Mouse (Mus musculus) fat pad, adult 2 months (tissue): ENCODE measurements around the gene Adm2.

Source experiments
- DNase-seq: peaks from one replicate; pipeline ENCODE4 v3.0.0-alpha.2; 2011; ENCODE audit warnings: low read depth, low spot score; ENCODE audit errors: extremely low read depth

Gene Adm2

GRCm38 (mm10) chr15:89355241-89356187, 33.0 kb downstream of the Adm2 start, which contains the start of the genes Lmf2 and Ncaph2:
TSS of gene Lmf2 (minus strand) at chr15:89355659.
TSS of gene Ncaph2 (plus strand) at chr15:89355719.
- no peak for DNase-seq

DNA sequence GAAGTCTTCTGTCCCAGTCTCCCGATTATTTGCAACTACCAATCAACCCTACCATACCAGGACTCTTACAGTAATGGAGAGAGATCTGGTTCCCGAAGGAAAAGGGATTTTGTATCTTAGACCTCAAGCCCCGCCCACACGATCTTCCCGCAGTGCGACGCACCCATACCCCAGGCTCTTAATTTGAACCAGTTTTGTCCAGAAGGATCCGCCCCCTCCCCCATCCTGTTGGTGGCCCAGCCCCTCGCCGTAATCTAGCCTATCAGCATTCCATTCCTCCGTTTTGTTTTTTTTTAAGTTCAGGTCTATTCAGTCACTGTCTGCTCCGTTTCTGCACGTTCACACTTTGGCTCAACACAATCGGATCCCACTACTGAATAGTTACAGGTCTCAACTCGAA, 33.9 kb downstream of the Adm2 start:
- DNase-seq = no peak

GRCm38 (mm10) chr15:89358784-89359183, 36.3 kb downstream of the Adm2 start:
- no peak for DNase-seq

DNA sequence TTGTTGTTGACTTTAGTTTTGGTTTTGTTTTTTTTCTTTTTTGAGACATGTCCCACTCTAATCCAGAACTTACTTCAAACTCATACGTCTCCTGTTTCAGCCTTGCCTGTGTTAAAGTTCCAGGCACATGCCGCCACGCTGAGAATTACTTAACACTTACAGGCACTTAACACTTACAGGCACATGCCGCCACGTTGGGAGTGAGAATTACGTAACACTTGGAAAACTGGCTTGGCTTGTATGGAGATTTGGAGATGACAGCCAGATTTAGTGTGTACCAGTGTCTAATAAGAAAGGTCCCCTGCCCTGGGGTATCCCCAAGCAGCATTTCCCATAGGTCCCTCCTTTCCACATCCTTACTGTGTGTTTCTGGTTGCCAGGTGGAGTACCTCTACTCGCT, 40.5 kb downstream of the Adm2 start:
- peak; percentile 95 for DNase-seq

- no peak for DNase-seq
Measured at GRCm38 (mm10) chr15:89365141-89365551, 42.6 kb downstream of the Adm2 start.

- no peak for DNase-seq
Measured at GRCm38 (mm10) chr15:89372068-89372467, 49.5 kb downstream of the Adm2 start.

DNA sequence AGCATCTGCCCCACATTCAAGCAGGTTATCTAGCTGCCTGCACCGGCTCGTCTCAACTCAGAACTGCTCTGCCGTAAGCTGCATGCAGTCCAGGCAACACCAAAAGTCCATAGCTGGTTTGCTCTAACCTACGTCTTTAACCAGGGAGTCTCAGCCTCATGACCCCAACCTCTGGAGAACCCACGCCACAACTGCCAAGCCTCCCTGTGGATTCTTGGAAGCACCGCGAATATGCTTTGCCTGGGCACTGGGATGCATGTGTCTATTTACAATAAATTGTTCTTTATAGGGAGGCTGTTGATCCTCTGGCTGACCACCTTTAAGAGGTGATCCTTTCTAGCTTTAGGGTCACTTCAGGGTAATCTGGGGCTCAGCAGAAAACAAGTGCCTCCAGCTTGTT, 50.0 kb downstream of the Adm2 start:
- DNase-seq = no peak

- no peak for DNase-seq
Measured at GRCm38 (mm10) chr15:89373027-89373761, 50.7 kb downstream of the Adm2 start.

DNA sequence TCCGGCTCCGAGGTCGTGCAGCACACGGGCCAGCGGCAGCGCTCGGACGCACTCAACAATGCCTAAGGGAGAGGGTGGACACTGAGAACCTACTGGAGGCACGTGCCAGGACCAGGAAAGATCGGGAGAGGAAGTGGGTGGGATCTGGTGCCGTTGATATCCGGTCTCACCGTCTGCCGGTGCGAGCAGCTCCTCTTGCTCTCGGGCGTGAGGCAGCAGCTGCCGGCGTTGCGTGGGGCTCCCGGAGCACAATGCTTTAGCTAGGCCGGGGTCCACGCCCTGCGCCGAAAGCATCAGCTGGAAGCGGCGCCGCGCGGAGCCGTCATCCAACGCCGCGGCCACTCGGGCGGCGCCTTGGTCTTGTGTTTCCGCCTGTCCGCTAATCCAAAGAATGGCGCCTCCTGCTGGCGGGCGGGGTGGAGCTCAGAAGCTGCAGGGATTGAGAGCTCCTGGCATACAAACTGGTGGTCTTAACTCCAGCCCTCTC, 51.3 kb downstream of the Adm2 start, which contains the start of gene Sco2:
Sco2 (minus strand) TSS at position 85 of the 487 bp plus-strand sequence.
- no peak for DNase-seq
